ENCODE assay signal across 17 mouse cellular contexts in the genomic region with DNA sequence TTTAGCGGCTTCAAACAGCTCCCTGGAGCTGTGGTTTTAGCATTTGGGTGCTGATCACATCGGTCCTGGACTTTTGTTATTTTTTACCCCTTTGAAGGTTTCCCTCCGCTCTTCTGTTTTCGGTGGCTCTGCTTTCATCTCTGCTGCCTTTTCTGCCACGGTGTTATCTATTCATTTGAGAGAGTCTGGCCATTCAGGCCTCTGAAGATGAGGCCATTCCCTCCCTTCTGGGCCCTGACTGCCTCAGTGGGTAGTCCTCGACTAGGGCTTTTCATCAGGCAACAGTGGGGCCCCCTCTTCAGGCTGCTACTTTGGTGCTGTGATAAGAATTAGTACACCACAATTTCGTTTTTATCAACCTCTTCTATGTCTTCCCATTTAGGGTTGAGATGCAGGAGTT.
"Had no signal": no experiment of that assay in that cellular context is flagged by ENCODE, and none has a peak within 500 bp of the region (broad histone marks: within the 10 kb centered on the region; RNA-seq: fewer than 3 reads in every experiment).

No protein-coding gene starts in this region.

- H3K27ac ChIP-seq: lung, embryonic 15.5 days; macrophage; midbrain, embryonic 12.5 days; neural tube, embryonic 12.5 days; stomach, embryonic 15.5 days; stomach, postnatal 0 days had no signal

- DNase-seq: liver, postnatal 0 days; lung, adult 2 months; lung, postnatal 14 days; lung, postnatal 36 days; midbrain, embryonic 14.5 days; right cerebral cortex, postnatal 14 days; thymus, adult 2 months; thymus, postnatal 25 days; thymus, postnatal 4 days had no signal

- H3K4me1 ChIP-seq: lung, embryonic 15.5 days; megakaryocyte, embryonic 14.5 days; stomach, embryonic 15.5 days had no signal

- H3K27me3 ChIP-seq: lung, embryonic 15.5 days; megakaryocyte, embryonic 14.5 days; midbrain, embryonic 12.5 days; neural tube, embryonic 12.5 days; stomach, embryonic 15.5 days had no signal

- H3K4me3 ChIP-seq: lung, embryonic 15.5 days; megakaryocyte, embryonic 14.5 days; midbrain, embryonic 12.5 days; neural tube, embryonic 12.5 days; stomach, embryonic 15.5 days had no signal

- H3K9me3 ChIP-seq: lung, embryonic 15.5 days; megakaryocyte, embryonic 14.5 days; midbrain, embryonic 12.5 days; neural tube, embryonic 12.5 days; stomach, embryonic 15.5 days had no signal

- H3K4me2 ChIP-seq: lung, embryonic 15.5 days; midbrain, embryonic 12.5 days; neural tube, embryonic 12.5 days; stomach, embryonic 15.5 days had no signal

- ATAC-seq: liver, postnatal 0 days; lung, postnatal 0 days had no signal

- H3K9ac ChIP-seq: liver, postnatal 0 days; lung, embryonic 15.5 days; midbrain, embryonic 12.5 days; neural tube, embryonic 12.5 days; stomach, embryonic 15.5 days had no signal

- H3K36me3 ChIP-seq: lung, embryonic 15.5 days; midbrain, embryonic 12.5 days; neural tube, embryonic 12.5 days; stomach, embryonic 15.5 days had no signal
